Mouse (Mus musculus): Measurements from ENCODE around the gene Caml. TPM values are rescaled to one million over a fixed set of nuclear protein-coding genes. Genes with fewer than 3 reads are reported as not detected.
A peak's percentile ranks its signal among the peaks of the same experiment; 100 is the strongest.

Caml gene
- polyA plus RNA-seq, 1 experiment = 27.8 TPM

- no peaks in the 10 kb centered on the region for H3K79me2 ChIP-seq (ENCODE audit: control insufficient read depth, insufficient read depth)
- H3K27me3 ChIP-seq (ENCODE audit: control insufficient read depth, insufficient read depth, insufficient read length) = no peaks in the 10 kb centered on the region
- TF ChIP-seq USF1 (IDR thresholded peaks at IDR 0.05; ENCODE audit: low read depth) = no peak
- TF ChIP-seq MYOG (IDR thresholded peaks at IDR 0.05; ENCODE audit: control insufficient read depth in 1 of 3, insufficient read depth in 1 of 3, insufficient read length in 2 of 3, low read depth in 2 of 3) = no peak
- no peak for TF ChIP-seq POLR2A (IDR thresholded peaks at IDR 0.05; ENCODE audit: insufficient read length, low read depth)
- no peak for TF ChIP-seq REST (IDR thresholded peaks at IDR 0.05; ENCODE audit: insufficient read depth, insufficient read length)
- no peak for TF ChIP-seq MAX (IDR thresholded peaks at IDR 0.05; ENCODE audit: low read depth)
- TF ChIP-seq E2F4 (IDR thresholded peaks at IDR 0.05; ENCODE audit: insufficient read depth) = no peak
- no peak for TF ChIP-seq CEBPB (IDR thresholded peaks at IDR 0.05; ENCODE audit: insufficient read depth, poor library complexity, severe bottlenecking)
- no peak for TF ChIP-seq TCF12 (IDR thresholded peaks at IDR 0.05; ENCODE audit: insufficient read depth, poor library complexity, severe bottlenecking)
- no peak for TF ChIP-seq MYOD1 (IDR thresholded peaks at IDR 0.05; ENCODE audit: control insufficient read depth in 1 of 3, insufficient read length in 2 of 3, low read depth in 2 of 3)
- TF ChIP-seq POLR2AphosphoS2 (IDR thresholded peaks at IDR 0.05; ENCODE audit: insufficient read length, low read depth) = no peak
- TF ChIP-seq SRF (IDR thresholded peaks at IDR 0.05; ENCODE audit: control insufficient read depth, insufficient read length, low read depth) = no peak
- TF ChIP-seq TCF3 (IDR thresholded peaks at IDR 0.05; ENCODE audit: insufficient read length, low read depth) = no peak
- H3K4me2 ChIP-seq (ENCODE audit: low read depth) = no peak overlapping the region
- H3K4me3 ChIP-seq = no peak overlapping the region
- H3K36me3 ChIP-seq (ENCODE audit: control insufficient read depth, insufficient read depth) = no peaks in the 10 kb centered on the region
- H3ac ChIP-seq (ENCODE audit: control insufficient read depth, insufficient read length) = no peak overlapping the region
Observed at GRCm38 (mm10) chr13:55578086-55578485, 44.7 kb upstream of the Caml start.

GRCm38 (mm10) chr13:55591961-55592490 lies 30.8 kb upstream of the Caml start:
- Histone ChIP-seq H3K27me3 (ENCODE audit: control insufficient read depth, insufficient read depth, insufficient read length) (no peaks in the 10 kb centered on the region), H3K36me3 (ENCODE audit: control insufficient read depth, insufficient read depth) (peaks cover 12% of the 10 kb centered on the region), H3K4me3 (peak overlapping the region; percentile 86), H3K4me2 (ENCODE audit: low read depth) (no peak overlapping the region), H3ac (ENCODE audit: control insufficient read depth, insufficient read length) (no peak overlapping the region), H3K79me2 (ENCODE audit: control insufficient read depth, insufficient read depth) (peaks cover 17% of the 10 kb centered on the region)
- no peak for TF ChIP-seq MYOG (IDR thresholded peaks at IDR 0.05; ENCODE audit: control insufficient read depth in 1 of 3, insufficient read depth in 1 of 3, insufficient read length in 2 of 3, low read depth in 2 of 3)
- TF ChIP-seq CEBPB (IDR thresholded peaks at IDR 0.05; ENCODE audit: insufficient read depth, poor library complexity, severe bottlenecking) = no peak
- TF ChIP-seq POLR2AphosphoS2 (IDR thresholded peaks at IDR 0.05; ENCODE audit: insufficient read length, low read depth) = no peak
- no peak for TF ChIP-seq TCF3 (IDR thresholded peaks at IDR 0.05; ENCODE audit: insufficient read length, low read depth)
- no peak for TF ChIP-seq MYOD1 (IDR thresholded peaks at IDR 0.05; ENCODE audit: control insufficient read depth in 1 of 3, insufficient read length in 2 of 3, low read depth in 2 of 3)
- no peak for TF ChIP-seq TCF12 (IDR thresholded peaks at IDR 0.05; ENCODE audit: insufficient read depth, poor library complexity, severe bottlenecking)
- no peak for TF ChIP-seq REST (IDR thresholded peaks at IDR 0.05; ENCODE audit: insufficient read depth, insufficient read length)
- TF ChIP-seq SRF (IDR thresholded peaks at IDR 0.05; ENCODE audit: control insufficient read depth, insufficient read length, low read depth) = no peak
- no peak for TF ChIP-seq USF1 (IDR thresholded peaks at IDR 0.05; ENCODE audit: low read depth)
- no peak for TF ChIP-seq POLR2A (IDR thresholded peaks at IDR 0.05; ENCODE audit: insufficient read length, low read depth)

GRCm38 (mm10) chr13:55592512-55593253 lies 30.1 kb upstream of the Caml start:
- H3K4me2 ChIP-seq (ENCODE audit: low read depth) = peak overlapping the region; percentile 70
- H3K27me3 ChIP-seq (ENCODE audit: control insufficient read depth, insufficient read depth, insufficient read length) = no peaks in the 10 kb centered on the region
- peaks cover 16% of the 10 kb centered on the region for H3K36me3 ChIP-seq (ENCODE audit: control insufficient read depth, insufficient read depth)
- peak overlapping the region; percentile 86 for H3K4me3 ChIP-seq
- peak overlapping the region; percentile 60 for H3ac ChIP-seq (ENCODE audit: control insufficient read depth, insufficient read length)
- no peak for TF ChIP-seq SRF (IDR thresholded peaks at IDR 0.05; ENCODE audit: control insufficient read depth, insufficient read length, low read depth)
- peak; percentile 100 for TF ChIP-seq POLR2A (IDR thresholded peaks at IDR 0.05; ENCODE audit: insufficient read length, low read depth)
- TF ChIP-seq REST (IDR thresholded peaks at IDR 0.05; ENCODE audit: insufficient read depth, insufficient read length) = peak; percentile 61
- TF ChIP-seq MYOG (IDR thresholded peaks at IDR 0.05; ENCODE audit: control insufficient read depth in 1 of 3, insufficient read depth in 1 of 3, insufficient read length in 2 of 3, low read depth in 2 of 3) = peak in 2 of 3 experiments; percentile 45 to 47
- TF ChIP-seq MAX (IDR thresholded peaks at IDR 0.05; ENCODE audit: low read depth) = no peak
- TF ChIP-seq POLR2AphosphoS2 (IDR thresholded peaks at IDR 0.05; ENCODE audit: insufficient read length, low read depth) = peak; percentile 99
- TF ChIP-seq MYOD1 (IDR thresholded peaks at IDR 0.05; ENCODE audit: control insufficient read depth in 1 of 3, insufficient read length in 2 of 3, low read depth in 2 of 3) = peak in 1 of 3 experiments; percentile 53
- H3K79me2 ChIP-seq (ENCODE audit: control insufficient read depth, insufficient read depth) = peaks cover 17% of the 10 kb centered on the region

- Histone ChIP-seq H3ac (ENCODE audit: control insufficient read depth, insufficient read length) (peak overlapping the region; percentile 60), H3K27me3 (ENCODE audit: control insufficient read depth, insufficient read depth, insufficient read length) (no peaks in the 10 kb centered on the region), H3K4me2 (ENCODE audit: low read depth) (peak overlapping the region; percentile 83), H3K79me2 (ENCODE audit: control insufficient read depth, insufficient read depth) (peaks cover 17% of the 10 kb centered on the region), H3K4me3 (peak overlapping the region; percentile 86), H3K36me3 (ENCODE audit: control insufficient read depth, insufficient read depth) (peaks cover 16% of the 10 kb centered on the region)
- no peak for TF ChIP-seq CEBPB (IDR thresholded peaks at IDR 0.05; ENCODE audit: insufficient read depth, poor library complexity, severe bottlenecking)
- no peak for TF ChIP-seq TCF12 (IDR thresholded peaks at IDR 0.05; ENCODE audit: insufficient read depth, poor library complexity, severe bottlenecking)
- TF ChIP-seq TCF3 (IDR thresholded peaks at IDR 0.05; ENCODE audit: insufficient read length, low read depth) = no peak
- no peak for TF ChIP-seq MYOD1 (IDR thresholded peaks at IDR 0.05; ENCODE audit: control insufficient read depth in 1 of 3, insufficient read length in 2 of 3, low read depth in 2 of 3)
- TF ChIP-seq POLR2AphosphoS2 (IDR thresholded peaks at IDR 0.05; ENCODE audit: insufficient read length, low read depth) = no peak
- no peak for TF ChIP-seq MAX (IDR thresholded peaks at IDR 0.05; ENCODE audit: low read depth)
- TF ChIP-seq MYOG (IDR thresholded peaks at IDR 0.05; ENCODE audit: control insufficient read depth in 1 of 3, insufficient read depth in 1 of 3, insufficient read length in 2 of 3, low read depth in 2 of 3) = no peak
- no peak for TF ChIP-seq SRF (IDR thresholded peaks at IDR 0.05; ENCODE audit: control insufficient read depth, insufficient read length, low read depth)
- TF ChIP-seq USF1 (IDR thresholded peaks at IDR 0.05; ENCODE audit: low read depth) = no peak
- TF ChIP-seq REST (IDR thresholded peaks at IDR 0.05; ENCODE audit: insufficient read depth, insufficient read length) = no peak
- no peak for TF ChIP-seq POLR2A (IDR thresholded peaks at IDR 0.05; ENCODE audit: insufficient read length, low read depth)
- TF ChIP-seq E2F4 (IDR thresholded peaks at IDR 0.05; ENCODE audit: insufficient read depth) = no peak
Observed at GRCm38 (mm10) chr13:55593254-55593747, 29.5 kb upstream of the Caml start.

Data from myocyte (in vitro differentiated cells).